Mouse (Mus musculus) stomach, postnatal 0 days (tissue): ENCODE results near the gene D630039A03Rik. TPM values are rescaled to one million over a fixed set of nuclear protein-coding genes. Genes with fewer than 3 reads are reported as not detected.

Source experiments
- ATAC-seq: fragments of 200-750 bp; cut with Nextera tagmentation; 2 replicates; pipeline ENCODE4 v1.8.0; 2017; ENCODE audit not compliant: low FRiP score, low TSS enrichment
- DNase-seq: peaks from one replicate; pipeline ENCODE4 v3.0.0-alpha.2; 2016; ENCODE audit warnings: low spot score
- H3K27ac ChIP-seq: fragments of 300-500 bp; sonication (generic); replicated peaks from 2 replicates; pipeline ENCODE4 v1.5.1; 2014; ENCODE audit warnings: mild to moderate bottlenecking, control low read depth
- H3K27me3 ChIP-seq: fragments of 300-500 bp; sonication (generic); 2 replicates; pipeline ENCODE4 v1.6.1; 2014; ENCODE audit warnings: low read length; ENCODE audit not compliant: control insufficient read depth, insufficient read depth
- H3K36me3 ChIP-seq: fragments of 300-500 bp; sonication (generic); 2 replicates; pipeline ENCODE4 v1.6.1; 2014; ENCODE audit warnings: low read length, mixed read lengths; ENCODE audit not compliant: control insufficient read depth, insufficient read depth
- H3K4me1 ChIP-seq: fragments of 300-500 bp; sonication (generic); replicated peaks from 2 replicates; pipeline ENCODE4 v1.6.1; 2014; ENCODE audit warnings: antibody characterized with exemption; ENCODE audit not compliant: control insufficient read depth, insufficient read depth
- H3K4me2 ChIP-seq: fragments of 300-500 bp; sonication (generic); replicated peaks from 2 replicates; pipeline ENCODE4 v1.6.1; 2014; ENCODE audit warnings: low read depth, mild to moderate bottlenecking, control low read depth, moderate library complexity
- H3K4me3 ChIP-seq: fragments of 300-500 bp; sonication (generic); 2 replicates; pipeline ENCODE4 v1.5.1; 2014; ENCODE audit warnings: low read depth, low read length, control low read depth
- H3K9ac ChIP-seq: fragments of 300-500 bp; sonication (generic); 2 replicates; pipeline ENCODE4 v1.6.1; 2014; ENCODE audit warnings: mild to moderate bottlenecking, low read length, control low read depth, mixed read lengths
- H3K9me3 ChIP-seq: fragments of 300-500 bp; sonication (generic); 2 replicates; pipeline ENCODE4 v1.6.1; 2016; ENCODE audit warnings: low read length; ENCODE audit not compliant: control insufficient read depth
- CTCF ChIP-seq: IDR thresholded peaks from 2 replicates; pipeline ENCODE4 v1.5.1; 2016; ENCODE audit warnings: antibody characterized with exemption, low read depth, mild to moderate bottlenecking, moderate library complexity
- EP300 ChIP-seq: optimal IDR thresholded peaks from 2 replicates; pipeline ENCODE3; 2016; ENCODE audit warnings: antibody characterized with exemption
- WGBS: fragments of 180-500 bp; shearing (Covaris S2); extraction: QIAGEN DNeasy Blood & Tissue Kit; methylation state at CpG from one replicate; pipeline ENCODE4 v1.1.7; 2014; 5-methylcytosine and 5-hydroxymethylcytosine counted together
- polyA plus RNA-seq: library from polyadenylated mRNA; unstranded; fragments of >200 nt; fragmentation: Nextera tagmentation; extraction: Ambion mirVana; gene quantifications from 2 replicates; pipeline ENCODE4 v1.2.1, GENCODE M21; 2015

Gene D630039A03Rik
- polyA plus RNA-seq, 1 experiment from 2014 or later = 12.7 TPM

- Histone ChIP-seq H3K9me3 (no peaks in the 10 kb centered on the region; the same call in 1 of the 2 replicates), H3K27ac (no peak overlapping the region), H3K36me3 (peaks cover 30% of the 10 kb centered on the region), H3K27me3 (no peaks in the 10 kb centered on the region), H3K4me1 (peaks cover 12% of the 10 kb centered on the region; the same call in 1 of the 2 replicates), H3K9ac (no peak overlapping the region), H3K4me3 (no peak overlapping the region), H3K4me2 (no peak overlapping the region)
- WGBS = 77% methylated on average over 1 of the region's 1 CpGs
- TF ChIP-seq CTCF = no peak
- no peak for TF ChIP-seq EP300
- DNase-seq (no peak), ATAC-seq (no peak)
Measured at GRCm38 (mm10) chr4:57952891-57953290, 36.8 kb upstream of the D630039A03Rik start.

- Histone ChIP-seq H3K36me3 (peaks cover 30% of the 10 kb centered on the region), H3K4me3 (no peak overlapping the region), H3K9ac (no peak overlapping the region), H3K4me2 (no peak overlapping the region), H3K4me1 (peaks cover 11% of the 10 kb centered on the region; the same call in 1 of the 2 replicates), H3K27ac (no peak overlapping the region), H3K27me3 (no peaks in the 10 kb centered on the region), H3K9me3 (no peaks in the 10 kb centered on the region; the same call in 1 of the 2 replicates)
- TF ChIP-seq EP300 (no peak), CTCF (no peak)
- 93% methylated on average over 3 of the region's 3 CpGs for WGBS
- DNase-seq (no peak), ATAC-seq (no peak)
Measured at GRCm38 (mm10) chr4:57952416-57952815, 36.3 kb upstream of the D630039A03Rik start.

GRCm38 (mm10) chr4:57949866-57950265, 33.8 kb upstream of the D630039A03Rik start:
- no peak for DNase-seq
- Histone ChIP-seq H3K9me3 (no peaks in the 10 kb centered on the region; the same call in 1 of the 2 replicates), H3K27ac (no peak overlapping the region), H3K4me1 (peaks cover 5% of the 10 kb centered on the region; the same call in 1 of the 2 replicates), H3K36me3 (peaks cover 41% of the 10 kb centered on the region), H3K27me3 (no peaks in the 10 kb centered on the region), H3K4me3 (no peak overlapping the region), H3K4me2 (no peak overlapping the region), H3K9ac (no peak overlapping the region)
- no peak for TF ChIP-seq EP300
- no peak for TF ChIP-seq CTCF
- WGBS = 82% methylated on average over 6 of the region's 6 CpGs
- no peak for ATAC-seq

GRCm38 (mm10) chr4:57947476-57947875, 31.4 kb upstream of the D630039A03Rik start:
- TF ChIP-seq EP300 = no peak
- no peak for TF ChIP-seq CTCF
- Histone ChIP-seq H3K27ac (no peak overlapping the region), H3K4me2 (no peak overlapping the region), H3K36me3 (peaks cover 47% of the 10 kb centered on the region), H3K4me3 (no peak overlapping the region), H3K9ac (no peak overlapping the region), H3K9me3 (no peaks in the 10 kb centered on the region; the same call in 1 of the 2 replicates), H3K27me3 (no peaks in the 10 kb centered on the region), H3K4me1 (0 out of 2 replicates have a peak, but pooled peaks cover 2% of the 10 kb centered on the region)
- ATAC-seq (no peak), DNase-seq (no peak)
- WGBS = 94% methylated on average over 4 of the region's 4 CpGs

- Histone ChIP-seq H3K9me3 (no peaks in the 10 kb centered on the region; the same call in 1 of the 2 replicates), H3K4me3 (no peak overlapping the region), H3K36me3 (peaks cover 47% of the 10 kb centered on the region), H3K9ac (no peak overlapping the region), H3K4me1 (0 out of 2 replicates have a peak, but pooled peaks cover 2% of the 10 kb centered on the region), H3K27me3 (no peaks in the 10 kb centered on the region), H3K27ac (no peak overlapping the region), H3K4me2 (no peak overlapping the region)
- WGBS = 71% methylated on average over 10 of the region's 10 CpGs
- ATAC-seq = peak; percentile 53
- DNase-seq = peak; percentile 30
- TF ChIP-seq CTCF (no peak), EP300 (no peak)
Measured at GRCm38 (mm10) chr4:57947036-57947435, 30.9 kb upstream of the D630039A03Rik start.

GRCm38 (mm10) chr4:57942892-57943291, 26.8 kb upstream of the D630039A03Rik start:
- 87% methylated on average over 2 of the region's 2 CpGs for WGBS
- no peak for TF ChIP-seq CTCF
- TF ChIP-seq EP300 = no peak
- no peaks in the 10 kb centered on the region for H3K27me3 ChIP-seq
- H3K4me1 ChIP-seq = no peaks in the 10 kb centered on the region
- ATAC-seq (no peak), DNase-seq (no peak)
- H3K9me3 ChIP-seq = no peaks in the 10 kb centered on the region
- no peak overlapping the region for H3K9ac ChIP-seq
- no peak overlapping the region for H3K4me2 ChIP-seq
- peaks cover 17% of the 10 kb centered on the region for H3K36me3 ChIP-seq
- no peak overlapping the region for H3K27ac ChIP-seq
- no peak overlapping the region for H3K4me3 ChIP-seq
